Mouse (Mus musculus) skeletal muscle tissue, adult 2 months (tissue): ENCODE results near the gene B3gnt6.

Experiments
- DNase-seq: peaks from one replicate; pipeline ENCODE4 v3.0.0-alpha.2; 2012; ENCODE audit warnings: low read depth, low spot score

Gene B3gnt6

DNA sequence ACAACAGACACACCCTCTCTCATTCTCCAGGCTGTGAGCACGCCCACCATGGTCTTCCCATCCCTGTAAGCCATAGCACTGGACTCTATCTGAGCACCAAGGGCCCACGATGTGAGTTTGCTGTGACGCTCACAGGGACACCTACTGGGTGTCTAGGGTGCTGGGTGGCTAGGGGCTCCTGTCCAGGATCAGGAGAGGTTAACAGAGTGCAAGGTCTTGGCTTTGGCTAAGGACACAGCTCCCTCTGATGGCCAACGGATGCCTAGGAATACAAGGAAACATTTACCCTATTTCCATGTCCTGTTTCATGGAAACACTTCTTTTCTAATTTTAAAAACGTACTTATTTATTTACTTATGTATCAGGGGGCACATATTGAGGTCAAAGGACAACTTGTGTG lies 48.8 kb downstream of the B3gnt6 start:
- DNase-seq: no peak

DNA sequence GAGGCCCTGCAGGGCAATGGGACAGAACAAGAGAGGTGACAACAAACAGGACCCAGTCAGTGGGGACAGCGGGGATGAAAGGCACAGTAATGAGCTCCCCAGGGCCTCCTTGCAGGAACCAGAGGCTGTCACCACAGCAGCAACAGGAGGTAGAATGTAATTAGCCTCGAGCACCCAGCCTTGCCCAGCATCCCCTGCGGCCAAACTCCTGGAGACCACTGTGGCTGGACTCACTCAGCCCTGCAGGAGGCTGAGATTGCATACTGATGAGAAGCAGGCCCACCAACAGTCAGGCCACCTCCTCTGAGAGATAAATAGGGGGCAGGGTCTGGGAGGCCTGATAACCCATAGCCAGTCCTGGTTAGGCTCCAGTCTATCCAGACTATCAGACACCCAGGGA lies 49.5 kb downstream of the B3gnt6 start:
- no peak for DNase-seq

DNA sequence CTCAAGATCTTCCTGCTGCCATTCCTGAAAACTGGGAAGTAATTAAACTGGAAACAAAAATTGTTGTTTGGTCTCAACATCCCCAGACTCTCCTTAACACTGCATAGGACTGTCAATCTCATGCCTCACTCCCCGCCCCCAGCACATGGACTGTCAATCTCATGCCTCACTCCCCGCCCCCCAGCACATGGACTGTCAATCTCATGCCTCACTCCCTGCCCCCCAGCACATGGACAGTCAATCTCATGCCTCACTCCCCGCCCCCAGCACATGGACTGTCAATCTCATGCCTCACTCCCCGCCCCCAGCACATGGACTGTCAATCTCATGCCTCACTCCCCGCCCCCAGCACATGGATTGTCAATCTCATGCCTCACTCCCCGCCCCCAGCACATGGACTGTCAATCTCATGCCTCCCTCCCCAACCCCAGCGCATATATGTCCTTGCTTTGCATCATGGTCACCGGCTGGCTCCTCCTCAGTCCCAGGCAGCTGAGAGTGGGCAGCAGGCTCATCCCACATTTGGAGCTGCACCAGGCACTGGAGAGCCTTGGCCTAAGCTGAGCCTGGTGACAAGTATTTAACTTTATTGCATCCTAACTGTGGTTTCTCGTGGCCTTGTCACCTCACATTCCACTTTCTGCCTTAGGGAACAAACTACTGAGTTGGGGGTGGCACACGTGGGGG lies 50.4 kb downstream of the B3gnt6 start:
- DNase-seq: no peak

GRCm38 (mm10) chr7:98147766-98148165 lies 51.5 kb downstream of the B3gnt6 start:
- DNase-seq: no peak

DNA sequence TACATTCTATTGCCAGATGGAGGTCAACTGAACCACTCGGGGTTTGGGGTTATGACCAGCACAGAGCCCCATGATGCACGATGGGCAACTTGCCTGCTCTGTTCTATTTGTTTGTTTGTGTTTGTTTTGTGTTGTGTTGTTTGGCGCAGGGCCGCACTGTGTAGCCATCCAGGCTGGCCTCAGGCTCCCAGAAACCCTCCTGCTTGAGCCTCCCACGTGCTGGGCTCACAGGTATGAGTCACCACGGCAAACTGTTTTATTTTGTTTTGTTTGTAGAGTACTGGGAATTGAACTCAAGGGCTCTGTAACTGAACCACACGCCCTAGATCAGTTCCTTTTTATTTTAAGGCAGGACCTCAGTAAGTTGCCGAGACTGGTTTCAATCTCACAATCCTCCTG lies 52.8 kb downstream of the B3gnt6 start:
- no peak for DNase-seq

DNA sequence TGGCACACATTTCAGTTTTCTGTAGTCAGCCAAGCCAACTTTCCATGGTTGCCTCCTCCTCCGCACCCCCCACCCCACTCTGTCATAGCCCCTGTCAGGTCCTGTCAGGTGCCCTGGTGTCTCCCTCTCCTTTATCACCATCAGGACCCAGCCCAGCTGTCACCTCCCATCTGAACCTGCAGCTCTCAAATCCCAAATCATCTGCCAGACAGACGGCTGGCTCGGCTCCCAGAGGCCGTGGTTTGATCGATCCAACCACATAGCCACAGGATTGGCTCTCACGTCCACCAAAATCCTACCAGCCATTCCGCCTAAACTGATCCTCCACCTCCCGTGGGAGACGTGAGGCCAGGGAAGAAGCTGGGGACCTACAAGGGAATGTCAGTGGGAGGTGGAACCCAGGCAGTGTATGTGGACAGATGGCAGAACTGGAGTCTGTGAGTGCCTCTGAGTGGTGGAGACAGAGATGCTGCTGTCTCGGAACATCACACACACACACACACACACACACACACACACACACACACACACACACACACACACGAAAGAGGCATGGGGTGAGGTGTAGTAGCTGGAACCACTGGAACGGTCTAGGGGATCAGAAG lies 53.3 kb downstream of the B3gnt6 start:
- no peak for DNase-seq

GRCm38 (mm10) chr7:98145402-98145801 lies 53.9 kb downstream of the B3gnt6 start, which contains the start of gene Omp:
Omp (minus strand) TSS chr7:98145502.
- DNase-seq: no peak

DNA sequence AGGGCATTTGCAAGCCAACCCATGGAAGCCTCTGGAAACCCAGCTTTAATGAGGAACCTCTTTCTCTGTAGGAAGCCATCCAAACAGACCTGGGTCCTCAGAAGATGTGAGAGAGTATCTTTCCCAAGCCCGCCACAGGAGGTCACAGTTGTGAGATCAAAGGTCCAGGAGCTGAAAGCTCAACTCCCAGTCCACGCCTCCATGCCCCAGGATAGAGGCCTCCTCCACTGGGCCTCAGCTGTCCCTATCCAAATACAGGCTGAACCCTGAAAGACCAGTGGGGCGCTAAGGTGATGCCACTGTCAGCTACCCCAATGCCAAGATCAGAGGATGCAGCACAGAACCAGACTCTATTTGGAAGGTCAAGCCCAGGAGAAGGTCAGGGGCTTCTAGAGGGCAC lies 56.6 kb downstream of the B3gnt6 start:
- no peak for DNase-seq
